Mouse (Mus musculus): ENCODE results near the gene Fam90a1b.
"Not testable (repeated sequence)": the region's sequence is repeated elsewhere in the genome, so short reads cannot be mapped to it uniquely, and the experiment has no call there.

Fam90a1b gene

GRCm38 (mm10) chrX:94366670-94367241 lies at the start of gene Fam90a1b, which contains the start of gene Apoo:
Gene Fam90a1b, minus strand, starts transcription at chrX:94366777.
Gene Apoo, plus strand, starts transcription at chrX:94367117.
- in situ Hi-C loops (cut with MboI; ENCODE audit: low pct_unique_long_range_greater_than_20kb in 1 of 2, low sequenced_read_pairs in 2 of 2, unreplicated experiment in 1 of 2), result no loop called here

- in situ Hi-C loops (cut with MboI; ENCODE audit: low pct_unique_long_range_greater_than_20kb in 1 of 2, low sequenced_read_pairs in 2 of 2, unreplicated experiment in 1 of 2), result no loop called here
Measured at GRCm38 (mm10) chrX:94408975-94409374, 42.4 kb upstream of the Fam90a1b start.

- in situ Hi-C loops (cut with MboI; ENCODE audit: low pct_unique_long_range_greater_than_20kb in 1 of 2, low sequenced_read_pairs in 2 of 2, unreplicated experiment in 1 of 2), result no loop called here
Measured at GRCm38 (mm10) chrX:94378734-94379133, 12.2 kb upstream of the Fam90a1b start.

DNA sequence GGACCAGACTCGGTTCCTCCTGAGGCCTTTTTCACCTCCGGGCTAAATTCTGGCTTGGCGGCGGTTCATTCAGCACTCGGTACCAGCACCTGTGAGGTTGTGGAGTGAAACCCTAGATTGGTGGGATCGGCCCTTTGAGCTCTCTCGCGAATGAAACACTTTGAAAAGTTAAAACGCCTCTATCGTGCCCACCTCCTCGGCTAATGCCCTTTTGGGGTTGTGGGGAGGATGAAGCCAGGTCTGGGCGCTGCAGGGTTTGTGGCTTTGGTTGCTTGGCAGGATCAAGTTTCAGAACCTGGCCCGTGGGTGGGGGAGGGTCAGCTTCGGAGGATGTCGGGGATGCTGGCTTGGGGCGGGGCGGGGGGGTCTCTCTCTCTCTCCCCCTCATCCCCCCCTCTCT lies 671 bp upstream of the Fam90a1b start:
- in situ Hi-C loops (cut with MboI; ENCODE audit: low pct_unique_long_range_greater_than_20kb in 1 of 2, low sequenced_read_pairs in 2 of 2, unreplicated experiment in 1 of 2), result no loop called here

DNA sequence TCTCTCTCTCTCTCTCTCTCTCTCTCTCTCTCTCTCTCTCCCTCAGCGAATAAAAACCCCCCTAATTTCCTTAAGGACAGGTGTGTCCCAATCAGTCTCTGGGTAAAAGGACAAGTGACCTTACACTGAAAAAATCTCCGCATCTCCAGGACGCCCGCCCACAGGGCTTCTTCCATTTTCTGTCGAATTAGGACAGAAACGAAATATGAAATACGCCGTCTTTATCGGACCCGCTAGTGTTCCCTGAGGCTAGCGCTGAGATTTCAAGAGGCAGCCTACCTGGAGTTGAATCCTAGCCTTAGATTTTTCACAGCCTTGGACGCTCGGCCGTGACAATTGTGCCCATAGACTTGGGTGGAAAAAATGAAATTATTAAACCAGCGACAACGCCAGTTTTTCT lies 548 bp downstream of the Fam90a1b start:
- in situ Hi-C loops (cut with MboI; ENCODE audit: low pct_unique_long_range_greater_than_20kb in 1 of 2, low sequenced_read_pairs in 2 of 2, unreplicated experiment in 1 of 2), result no loop called here

- in situ Hi-C loops (cut with MboI; ENCODE audit: low pct_unique_long_range_greater_than_20kb in 1 of 2, low sequenced_read_pairs in 2 of 2, unreplicated experiment in 1 of 2), result no loop called here
Measured at GRCm38 (mm10) chrX:94365381-94365925, 1.1 kb downstream of the Fam90a1b start.

DNA sequence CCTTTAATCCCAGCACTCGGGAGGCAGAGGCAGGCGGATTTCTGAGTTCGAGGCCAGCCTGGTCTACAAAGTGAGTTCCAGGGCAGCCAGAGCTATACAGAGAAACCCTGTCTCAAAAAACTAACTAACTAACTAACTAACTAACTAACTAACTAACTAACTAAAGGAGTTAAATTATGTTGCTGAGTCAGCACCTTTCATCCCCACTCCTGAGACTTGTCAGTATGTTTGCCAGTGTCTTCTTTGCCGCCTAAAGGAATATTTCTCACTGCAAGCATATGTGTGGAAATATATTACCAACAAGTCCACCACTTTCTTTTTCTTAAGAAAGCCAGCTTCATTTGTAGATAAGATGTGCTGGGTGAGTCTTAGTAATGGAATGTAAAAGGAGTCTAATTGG lies 22.9 kb downstream of the Fam90a1b start:
- in situ Hi-C loops (cut with MboI; ENCODE audit: low pct_unique_long_range_greater_than_20kb in 1 of 2, low sequenced_read_pairs in 2 of 2, unreplicated experiment in 1 of 2), result not testable (repeated sequence)

DNA sequence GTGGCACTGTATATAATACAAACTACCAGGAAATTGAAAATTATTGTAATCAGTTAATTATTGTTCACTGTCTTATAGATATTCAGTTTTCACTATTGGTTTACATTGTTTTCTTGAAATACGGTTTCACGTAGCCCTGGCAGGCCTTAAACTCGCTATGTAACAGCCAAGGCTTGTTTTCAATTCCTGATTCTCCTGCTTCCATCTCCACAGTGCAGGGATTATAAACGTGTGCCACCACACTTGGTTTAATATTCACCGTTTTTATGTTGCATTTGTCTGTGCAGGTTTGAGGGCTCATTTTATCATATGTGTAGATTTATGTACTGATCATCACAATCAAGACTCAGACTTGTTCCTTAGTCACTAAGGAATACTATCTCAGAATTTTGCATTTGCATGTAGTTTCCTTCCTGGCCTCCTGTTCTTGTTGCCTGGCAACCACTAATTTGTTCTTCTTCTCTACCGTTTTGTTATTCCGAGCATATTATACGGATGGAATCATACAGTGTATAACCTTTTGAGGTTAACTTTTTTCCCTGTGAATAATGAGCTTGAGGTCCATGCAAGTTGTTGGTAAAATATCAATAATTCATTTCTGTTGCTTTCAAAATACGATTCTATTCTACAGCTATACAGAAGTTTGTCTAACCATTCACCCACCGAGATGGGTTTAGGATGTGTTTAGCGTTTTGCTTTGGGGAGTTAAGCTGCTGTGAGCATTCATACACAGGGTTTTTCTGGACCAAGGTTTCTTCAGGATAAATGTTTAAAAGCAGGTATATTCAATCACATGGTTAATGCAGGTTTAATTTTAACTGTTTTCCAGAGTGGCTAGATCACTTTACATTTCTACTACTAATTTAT lies 45.3 kb downstream of the Fam90a1b start:
- in situ Hi-C loops (cut with MboI; ENCODE audit: low pct_unique_long_range_greater_than_20kb in 1 of 2, low sequenced_read_pairs in 2 of 2, unreplicated experiment in 1 of 2), result no loop called here

Measured in mouse embryonic stem cell (cell line).